Mouse (Mus musculus): ENCODE data around the gene Nrp1.

Nrp1 gene

DNA sequence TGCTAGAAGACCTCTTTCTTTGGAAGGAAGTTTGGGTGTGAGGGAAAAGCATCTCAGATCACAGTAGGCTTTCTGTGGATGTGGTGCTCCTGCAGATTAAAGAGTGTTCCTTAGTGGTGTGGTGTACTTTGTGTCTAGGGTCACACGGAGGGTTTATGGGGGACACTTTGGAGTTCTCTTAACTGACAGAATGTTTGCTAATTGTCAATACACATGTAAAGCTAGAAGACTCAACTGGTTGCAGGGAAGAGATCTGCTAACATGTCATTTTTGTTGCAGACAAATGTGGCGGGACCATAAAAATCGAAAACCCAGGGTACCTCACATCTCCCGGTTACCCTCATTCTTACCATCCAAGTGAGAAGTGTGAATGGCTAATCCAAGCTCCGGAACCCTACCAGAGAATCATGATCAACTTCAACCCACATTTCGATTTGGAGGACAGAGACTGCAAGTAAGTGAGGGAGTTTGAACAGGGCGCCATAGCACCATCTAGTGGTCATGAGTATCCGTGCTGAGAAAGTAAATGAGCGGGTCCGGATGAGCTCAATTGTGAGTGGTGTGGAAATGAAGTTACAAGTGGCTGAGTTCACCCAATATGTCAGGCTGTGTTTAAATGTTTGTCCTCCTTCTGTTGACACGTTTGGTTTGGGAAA, 4.7 kb downstream of the Nrp1 start:
- intact Hi-C loops (cut with DNase I), result loop anchor here (2.0 to 5.0 kb wide), 3 partner anchors 774 to 1176 kb away; no protein-coding TSS in a partner anchor

DNA sequence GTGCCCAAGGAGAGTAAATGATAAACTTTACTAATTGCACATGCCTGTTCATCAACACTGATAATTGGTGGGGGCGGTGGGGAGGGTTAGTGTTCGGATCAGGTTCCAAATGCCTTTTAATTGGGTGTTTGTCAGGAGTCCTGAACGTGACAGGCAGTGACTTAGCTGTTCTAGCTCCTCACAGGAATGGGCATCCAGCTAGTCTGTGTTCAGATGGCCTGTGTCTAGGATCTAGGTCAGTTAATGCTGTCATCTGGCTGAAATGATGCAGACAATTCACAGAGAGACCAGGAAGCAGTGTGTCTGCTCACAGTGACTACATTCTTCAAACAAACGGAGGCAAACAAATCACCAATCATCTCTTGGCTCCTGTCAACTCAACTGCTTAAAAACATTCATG, 12.1 kb downstream of the Nrp1 start:
- intact Hi-C loops (cut with DNase I), result no loop called here

DNA sequence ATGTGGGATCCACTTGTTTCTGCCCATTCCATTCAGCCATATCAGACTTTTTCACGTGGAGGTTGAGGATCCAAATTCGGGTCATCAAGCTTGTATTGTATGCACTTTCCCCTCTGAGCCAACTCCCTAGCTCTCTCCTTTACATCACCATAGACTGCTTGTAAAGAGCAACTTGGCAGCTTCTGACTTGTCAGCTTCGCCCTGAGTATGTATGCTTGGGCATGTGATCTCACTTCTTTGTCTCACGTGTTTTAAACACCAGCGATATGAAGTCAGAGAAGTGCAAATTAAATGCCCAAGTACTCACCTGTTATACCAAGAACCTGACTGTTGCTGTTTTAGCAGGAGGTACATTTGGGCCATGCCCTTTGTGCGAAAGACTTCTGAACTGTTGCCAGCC, 12.6 kb downstream of the Nrp1 start:
- intact Hi-C loops (cut with DNase I), result no loop called here

DNA sequence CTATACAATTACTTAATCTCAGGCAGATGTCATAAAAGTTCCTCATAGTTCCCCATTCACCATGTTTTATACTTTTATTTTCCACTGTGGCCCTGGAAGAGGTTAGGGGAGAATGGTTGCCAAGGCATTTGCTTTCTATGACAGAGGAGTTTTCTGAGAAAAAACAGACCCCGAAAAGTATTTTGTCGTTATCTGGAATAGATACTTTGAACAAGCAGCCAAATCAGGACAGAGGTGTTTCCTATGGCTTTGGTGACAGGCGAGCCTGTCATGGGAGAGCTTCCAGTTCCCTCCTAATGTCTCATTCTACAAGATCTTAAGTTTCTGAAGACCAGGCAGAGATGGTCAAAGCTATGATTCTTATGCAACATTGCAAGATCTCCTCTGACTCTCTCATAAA, 13.4 kb downstream of the Nrp1 start:
- intact Hi-C loops (cut with DNase I), result no loop called here

DNA sequence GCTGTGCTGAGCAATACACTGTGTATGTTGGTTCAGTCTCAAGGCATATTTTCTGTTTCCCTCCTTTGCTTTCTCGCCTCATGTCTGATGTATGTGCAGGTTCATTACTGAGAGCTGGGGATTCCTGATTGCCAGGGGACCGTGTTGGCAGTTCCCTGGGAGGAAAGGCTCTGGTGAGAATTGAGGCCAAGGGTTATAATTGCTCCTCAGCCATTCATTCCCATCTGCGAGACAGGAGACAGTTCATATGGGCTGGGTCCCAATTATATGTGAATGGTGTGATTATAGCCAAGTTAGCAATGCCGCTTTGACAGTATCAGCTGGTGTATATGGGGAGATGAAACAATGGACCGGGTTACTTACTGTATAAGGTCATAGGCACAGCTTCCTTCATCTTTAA, 14.3 kb downstream of the Nrp1 start:
- intact Hi-C loops (cut with DNase I), result no loop called here

DNA sequence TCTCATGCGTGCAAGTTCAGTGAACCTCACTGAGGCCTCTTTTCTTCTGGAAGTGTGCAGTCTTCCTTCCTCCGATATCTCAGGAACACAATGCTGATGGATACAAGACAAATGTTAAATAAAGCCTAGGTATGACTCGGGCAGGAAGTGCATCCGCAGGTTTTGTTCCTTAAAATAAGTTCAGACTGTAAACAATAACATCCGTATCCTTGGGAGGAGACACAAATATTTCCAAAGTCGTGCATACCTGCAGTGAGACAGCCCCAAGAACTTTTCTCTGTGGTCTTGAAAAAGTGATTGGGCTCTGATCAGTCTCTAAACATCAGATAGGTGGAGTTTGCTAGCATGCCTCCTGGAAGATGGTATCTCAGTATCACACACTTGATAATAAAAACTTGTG, 15.0 kb downstream of the Nrp1 start:
- intact Hi-C loops (cut with DNase I), result no loop called here

DNA sequence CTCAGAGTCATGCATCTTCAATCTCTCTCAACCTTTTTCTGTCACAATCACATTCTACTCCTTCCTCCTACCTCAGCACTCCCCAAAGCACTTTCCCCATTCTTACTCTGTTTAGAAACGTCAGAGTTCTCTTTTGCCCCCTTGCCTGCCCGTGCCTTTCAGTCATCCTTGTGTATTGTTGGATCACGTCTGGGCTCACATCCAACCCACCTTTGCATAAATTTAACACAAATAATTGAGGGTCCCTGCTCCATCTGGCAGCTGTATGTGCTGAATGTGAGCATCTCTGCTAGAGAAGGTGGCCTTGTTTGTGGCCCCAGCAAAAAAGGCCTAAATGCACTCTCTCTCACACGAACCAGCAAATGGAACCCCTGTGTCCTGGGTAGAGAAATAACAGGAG, 16.9 kb downstream of the Nrp1 start:
- intact Hi-C loops (cut with DNase I), result no loop called here

DNA sequence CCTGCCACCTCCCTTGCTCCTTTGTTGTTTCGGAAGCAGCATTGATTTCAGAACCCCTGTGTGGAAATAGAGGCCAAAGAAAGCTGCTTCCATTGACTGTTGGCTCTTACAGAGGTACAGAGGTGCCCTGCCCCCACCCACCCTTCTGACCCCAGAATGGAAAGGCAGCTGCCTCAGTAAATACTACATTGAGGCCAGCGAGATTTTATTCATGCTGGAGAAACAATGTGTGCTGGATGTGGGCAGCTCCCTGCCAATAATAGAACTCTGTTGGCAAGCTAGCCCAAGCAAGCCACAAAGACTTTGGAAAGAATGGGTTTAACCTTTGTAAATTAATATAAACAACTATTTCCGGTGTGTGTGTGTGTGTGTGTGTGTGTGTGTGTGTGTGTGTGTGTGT, 24.8 kb downstream of the Nrp1 start:
- intact Hi-C loops (cut with DNase I), result no loop called here

DNA sequence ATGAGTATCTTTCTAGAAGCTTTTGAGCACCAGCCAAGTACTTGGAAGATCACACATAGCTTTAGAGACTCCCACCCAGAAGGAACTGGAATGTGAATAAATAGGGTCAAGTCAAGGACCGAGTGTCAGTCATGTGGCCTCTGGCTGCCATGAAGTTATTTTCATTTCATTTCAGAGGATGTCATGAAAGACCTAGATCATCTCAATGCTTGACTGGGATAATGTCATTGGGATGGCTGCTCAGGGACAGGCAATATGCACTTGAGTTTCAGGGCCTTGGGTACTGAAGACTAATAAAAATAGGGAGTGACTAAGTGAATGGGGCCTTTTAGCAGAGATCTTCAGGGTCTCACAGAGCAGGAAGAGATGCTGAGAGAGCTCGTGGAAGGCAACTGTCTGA, 26.0 kb downstream of the Nrp1 start:
- intact Hi-C loops (cut with DNase I), result no loop called here

DNA sequence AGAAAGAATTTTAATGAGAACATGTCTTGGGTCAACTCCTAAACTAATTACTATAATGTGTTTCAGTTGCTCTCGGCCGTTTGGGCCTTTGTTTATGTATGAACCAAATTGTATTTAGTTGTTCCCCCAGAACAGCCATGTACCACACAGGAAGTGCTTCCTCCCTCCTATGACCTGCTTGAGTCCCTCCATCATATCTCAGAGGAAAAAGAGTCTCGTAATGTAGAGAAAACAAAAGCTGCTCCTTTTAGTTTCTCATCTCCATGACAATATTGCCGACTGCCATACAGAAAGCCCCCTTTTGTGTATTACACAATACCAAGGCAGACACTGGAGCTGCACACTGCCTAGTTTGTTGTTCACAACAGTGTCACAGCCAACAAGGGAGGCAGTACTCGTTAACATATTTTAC, 26.5 kb downstream of the Nrp1 start:
- intact Hi-C loops (cut with DNase I), result no loop called here

DNA sequence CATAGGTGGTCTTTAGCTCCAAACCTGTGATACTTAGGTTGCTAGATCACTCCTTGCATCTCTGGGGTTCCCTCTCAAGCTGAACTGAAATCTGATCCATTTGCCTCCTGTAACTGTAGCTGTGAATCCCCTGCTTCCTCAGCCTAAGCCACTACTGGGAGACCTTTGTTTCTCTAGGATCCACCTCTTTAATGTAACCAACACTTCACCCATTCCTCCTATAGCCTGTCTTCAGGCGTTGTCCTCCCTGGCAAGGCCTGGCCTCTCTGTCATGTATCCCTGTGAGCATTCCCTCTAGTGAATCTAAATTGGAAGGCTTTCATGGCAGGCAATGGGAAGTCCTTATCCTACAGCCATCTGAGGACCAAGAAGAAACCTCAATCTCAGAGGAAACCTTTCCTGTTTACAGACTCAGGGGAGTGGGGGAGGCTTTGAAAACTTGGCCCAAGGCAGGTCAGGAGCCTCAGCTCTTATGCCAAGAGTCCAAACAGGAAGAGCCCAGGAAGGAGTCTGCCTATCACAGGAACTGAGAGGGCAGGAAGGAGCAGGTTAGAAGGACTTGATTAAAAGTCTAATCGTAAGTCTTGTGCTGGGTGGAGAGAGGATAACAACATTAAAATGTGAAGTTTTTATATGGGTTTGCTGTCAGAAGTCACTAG, 28.7 kb downstream of the Nrp1 start:
- intact Hi-C loops (cut with DNase I), result no loop called here

DNA sequence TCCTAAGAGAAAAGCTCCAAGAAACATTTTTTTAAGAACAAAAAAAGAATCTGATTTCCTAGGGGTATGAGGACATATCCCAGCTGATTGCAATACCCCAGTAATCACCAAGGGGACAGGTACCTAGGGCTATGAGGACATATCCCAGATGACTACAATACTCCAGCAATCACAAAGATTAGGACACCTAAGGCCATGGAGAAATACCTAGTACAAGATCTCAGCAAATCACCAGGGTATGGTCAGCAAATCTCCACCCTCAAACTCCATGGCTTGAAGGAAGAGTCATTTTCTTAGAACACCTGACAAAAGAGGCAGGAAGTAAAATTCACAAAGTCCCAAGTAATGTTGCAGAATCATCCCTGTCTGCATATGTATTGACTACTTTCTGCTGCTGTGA, 32.4 kb downstream of the Nrp1 start:
- intact Hi-C loops (cut with DNase I), result no loop called here

DNA sequence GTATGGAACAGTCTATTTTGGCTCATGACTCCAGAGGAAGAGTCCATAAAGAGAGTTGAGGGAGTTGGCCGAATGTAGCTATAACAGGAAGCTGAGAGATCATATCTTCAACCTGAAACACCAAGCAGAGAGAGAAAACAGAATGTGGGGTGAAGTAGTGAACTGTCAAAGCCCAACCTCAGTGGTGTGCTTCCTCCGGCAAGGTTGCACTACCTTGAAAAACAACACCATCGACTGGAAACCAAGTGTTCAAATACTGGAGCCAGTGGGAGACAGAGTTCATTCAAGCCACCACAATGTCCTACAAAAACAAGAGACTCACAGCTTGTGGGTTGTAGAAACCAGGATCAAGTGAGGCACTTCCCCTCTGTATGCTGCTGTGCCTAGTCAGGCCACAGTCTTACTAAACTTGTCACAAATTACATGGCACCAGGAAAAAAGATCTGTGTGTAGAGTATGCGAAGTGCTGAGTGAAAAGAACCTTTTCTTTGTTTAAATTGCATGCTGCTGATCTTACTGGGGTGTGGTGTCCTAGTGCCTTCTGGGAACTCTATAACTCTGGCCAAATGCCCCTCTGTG, 32.9 kb downstream of the Nrp1 start:
- intact Hi-C loops (cut with DNase I), result no loop called here

DNA sequence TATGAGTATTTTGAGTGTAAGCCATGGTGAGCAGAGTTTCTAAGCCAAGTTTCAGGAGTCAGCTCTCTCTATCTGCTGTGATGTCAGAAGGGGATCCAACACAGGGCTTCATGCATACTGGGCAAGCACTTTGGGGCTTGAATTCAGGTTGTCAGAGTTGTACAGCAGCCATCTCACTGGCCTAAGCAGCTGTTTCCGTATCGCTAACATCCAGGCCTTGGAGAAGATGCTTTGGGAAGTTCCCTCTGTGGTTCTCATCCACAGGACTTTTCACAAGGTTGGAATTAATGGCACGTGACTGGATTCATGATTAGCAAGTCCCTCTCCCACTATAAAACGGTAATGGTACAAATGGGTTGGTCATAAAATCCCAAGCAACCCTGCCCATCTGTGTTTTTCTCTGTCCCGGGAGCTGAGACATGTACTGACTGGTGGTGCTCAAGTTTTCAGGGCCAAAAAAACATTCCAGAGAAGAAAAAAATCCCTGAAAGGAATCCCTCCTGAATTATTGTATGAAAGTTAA, 36.3 kb downstream of the Nrp1 start:
- intact Hi-C loops (cut with DNase I), result no loop called here

DNA sequence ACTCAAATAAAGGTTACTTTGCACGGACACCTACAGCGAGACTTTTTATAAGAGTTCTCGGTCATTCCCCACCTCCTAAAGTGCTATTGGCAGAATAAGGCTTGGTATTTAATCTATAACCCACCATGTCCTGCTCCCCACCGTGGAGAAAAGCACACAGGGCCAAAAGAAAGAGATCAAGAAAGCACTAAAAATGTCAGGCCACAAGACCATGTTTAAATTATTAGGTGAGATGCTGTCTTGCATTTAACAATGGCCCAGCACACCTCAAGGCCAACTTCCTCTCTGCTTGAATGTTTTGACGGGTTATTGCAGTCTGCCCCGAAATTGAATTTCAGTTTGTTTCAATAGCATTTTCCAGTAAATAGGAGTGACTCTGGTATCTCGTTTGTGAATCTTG, 38.6 kb downstream of the Nrp1 start:
- intact Hi-C loops (cut with DNase I), result no loop called here

DNA sequence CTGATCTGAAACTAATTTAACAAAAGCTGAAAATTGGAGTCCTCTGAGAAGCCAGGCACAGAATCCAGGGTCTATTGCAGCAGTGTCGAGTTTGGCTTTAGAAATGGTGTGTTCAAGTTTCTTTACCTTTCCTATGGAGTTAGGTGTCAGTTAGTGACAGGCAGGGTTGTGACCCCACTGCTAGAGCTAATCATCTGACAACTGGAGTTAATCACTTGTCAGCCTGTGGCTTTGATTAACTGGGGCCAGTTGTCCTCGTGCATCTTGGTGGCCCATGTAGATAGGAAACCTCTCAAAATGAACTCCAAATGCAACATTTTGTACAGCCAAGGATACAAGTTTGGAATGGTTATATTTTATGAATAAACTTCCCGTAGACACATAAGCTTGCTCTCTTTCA, 39.0 kb downstream of the Nrp1 start:
- intact Hi-C loops (cut with DNase I), result no loop called here

DNA sequence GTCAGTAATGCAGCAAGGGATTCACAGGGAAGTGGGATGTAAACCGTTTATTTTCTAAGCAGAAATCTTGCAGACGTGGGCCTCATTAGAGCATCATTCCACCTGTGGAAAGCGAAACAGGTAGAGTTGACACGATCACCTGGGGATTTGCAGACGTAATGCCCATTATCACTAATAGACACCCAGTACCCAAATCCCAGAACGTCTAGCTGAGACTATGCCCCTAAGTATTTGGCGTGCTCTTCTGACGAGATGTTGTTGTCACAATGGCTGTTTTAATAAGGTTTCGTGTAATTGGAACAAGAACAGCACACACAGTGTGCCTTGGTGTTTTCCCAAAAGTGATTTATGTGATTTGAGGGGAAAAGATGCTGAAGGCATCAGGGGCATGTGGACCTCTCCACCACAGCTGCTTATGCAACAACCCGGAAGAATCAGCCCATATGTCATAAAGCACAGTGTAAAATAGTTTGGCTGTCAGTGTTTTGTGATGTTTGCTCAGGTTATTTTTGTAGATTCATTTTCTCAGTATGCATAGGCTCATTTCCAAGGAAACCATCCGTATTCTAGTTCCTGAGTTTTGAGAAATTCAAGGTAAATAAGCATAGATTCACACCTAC, 40.2 kb downstream of the Nrp1 start:
- intact Hi-C loops (cut with DNase I), result no loop called here

DNA sequence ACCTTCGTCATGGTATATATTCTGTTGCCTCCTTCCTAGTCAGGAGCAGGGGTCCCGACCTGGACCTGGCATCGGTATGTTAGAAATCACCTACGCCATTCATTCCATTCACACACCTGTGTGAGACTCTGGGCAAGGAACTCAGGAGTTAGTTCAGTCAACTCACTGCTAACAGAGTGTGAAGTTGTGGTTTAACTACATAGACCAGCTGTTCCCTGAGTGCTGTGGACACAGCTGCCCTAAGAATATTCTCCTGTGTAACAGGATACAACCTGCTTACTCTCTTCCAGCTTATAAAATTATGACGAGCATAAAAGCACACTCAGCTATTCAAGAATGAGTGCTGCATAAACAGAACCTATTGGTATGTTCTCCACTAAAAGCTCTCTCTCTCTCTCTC, 41.9 kb downstream of the Nrp1 start:
- intact Hi-C loops (cut with DNase I), result no loop called here

DNA sequence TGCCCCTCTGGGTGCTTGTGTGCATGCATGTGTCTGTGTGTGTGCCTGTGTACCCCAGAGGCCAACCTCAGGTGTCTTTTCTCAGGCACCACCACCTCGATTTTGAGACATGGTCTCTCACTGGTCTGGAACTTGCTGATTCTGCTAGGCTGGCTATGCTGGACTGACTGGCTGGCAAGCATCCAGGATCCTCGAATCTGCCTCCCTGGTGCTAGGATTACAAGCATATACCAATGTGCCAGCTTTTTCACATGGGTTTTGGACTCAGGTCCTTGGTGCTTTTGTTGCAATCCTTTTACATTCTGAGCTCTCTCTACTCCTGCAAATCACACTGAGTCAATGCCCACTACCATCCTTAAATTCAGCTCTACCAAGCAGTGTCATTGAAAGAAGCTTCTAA, 46.5 kb downstream of the Nrp1 start:
- intact Hi-C loops (cut with DNase I), result no loop called here

DNA sequence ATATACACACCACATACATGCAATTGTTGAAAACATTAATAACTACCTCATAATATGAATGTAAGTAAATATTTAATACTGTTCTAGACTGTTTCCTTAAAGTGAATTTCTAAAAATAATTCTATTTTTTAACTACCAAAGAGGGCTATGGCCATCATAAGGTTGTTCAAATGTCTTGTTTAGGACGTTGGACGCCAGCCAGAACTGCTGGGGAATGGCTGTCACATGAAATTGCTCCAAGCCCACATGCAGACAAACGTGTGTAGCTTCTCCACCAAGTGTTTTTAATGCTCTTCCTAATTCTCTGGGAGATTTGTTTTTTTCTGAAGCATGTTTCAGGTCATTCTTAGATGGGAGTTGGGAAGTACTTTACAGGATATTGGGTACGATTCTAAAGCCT, 55.0 kb downstream of the Nrp1 start:
- intact Hi-C loops (cut with DNase I), result no loop called here

DNA sequence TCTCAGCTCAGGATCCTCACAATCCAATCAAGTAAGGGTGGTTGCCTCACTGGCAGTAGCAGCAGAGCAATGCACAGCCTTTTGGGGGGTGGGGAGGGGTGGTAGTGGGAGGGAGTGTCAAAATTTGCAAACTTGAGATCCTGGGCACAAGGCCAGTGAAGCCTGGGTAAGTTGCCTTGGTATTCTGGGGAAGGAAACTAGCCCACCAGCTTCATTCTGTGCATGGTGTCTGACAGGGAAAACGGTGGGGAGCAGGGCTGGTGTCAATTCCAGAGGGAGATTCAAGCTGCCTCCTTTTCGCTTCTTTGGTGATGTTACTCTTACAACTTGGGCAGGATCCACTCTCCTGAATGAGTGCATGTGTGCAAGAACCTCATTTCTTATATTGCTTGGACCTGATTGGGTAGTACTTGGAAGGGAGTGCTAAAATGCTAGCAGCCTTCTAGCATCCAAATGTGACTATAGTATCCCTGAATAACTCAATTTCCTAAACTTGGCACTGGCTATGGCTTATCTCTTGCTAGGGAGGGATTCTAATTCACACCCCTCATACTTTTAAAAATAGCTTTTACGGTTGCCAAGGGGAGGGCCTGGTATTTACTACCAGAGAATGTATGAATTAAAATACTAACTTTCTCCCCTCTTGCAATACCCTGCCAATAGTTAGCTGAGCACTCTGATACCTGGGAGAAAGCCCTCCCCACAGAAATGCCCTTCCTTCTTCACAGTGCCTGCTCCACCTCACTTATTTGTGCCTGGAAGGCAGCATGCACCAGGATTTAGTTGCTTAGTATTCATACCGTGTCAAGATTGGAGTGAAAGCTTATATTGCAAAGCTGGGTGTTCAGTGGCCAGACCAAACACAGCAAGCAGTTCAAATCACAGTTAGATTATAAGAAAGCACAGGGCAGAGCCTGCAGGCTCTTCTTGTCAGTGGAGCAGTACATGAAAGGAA, 57.6 kb downstream of the Nrp1 start:
- intact Hi-C loops (cut with DNase I), result loop anchor here (5.0 kb wide), 1 partner anchor 71 kb away; no protein-coding TSS in a partner anchor

All from adrenal gland (tissue).